Mouse (Mus musculus) thymus, adult 2 months (tissue): ENCODE results near the gene Zmat5.

Source experiments
- CTCF ChIP-seq: fragments of 200-500 bp; IDR thresholded peaks from 2 replicates; pipeline ENCODE4 v1.5.1; 2012; ENCODE audit warnings: mild to moderate bottlenecking, control low read depth, low read length, moderate library complexity, borderline replicate concordance; ENCODE audit not compliant: control insufficient read depth, poor library complexity, insufficient read depth; ENCODE audit errors: extremely low read depth
- POLR2A ChIP-seq: fragments of 200-500 bp; IDR thresholded peaks from 2 replicates; pipeline ENCODE4 v1.6.1; 2012; ENCODE audit warnings: mild to moderate bottlenecking, low read length, control low read depth, moderate library complexity; ENCODE audit not compliant: control insufficient read depth, poor library complexity, insufficient read depth; ENCODE audit errors: extremely low read depth

DNA sequence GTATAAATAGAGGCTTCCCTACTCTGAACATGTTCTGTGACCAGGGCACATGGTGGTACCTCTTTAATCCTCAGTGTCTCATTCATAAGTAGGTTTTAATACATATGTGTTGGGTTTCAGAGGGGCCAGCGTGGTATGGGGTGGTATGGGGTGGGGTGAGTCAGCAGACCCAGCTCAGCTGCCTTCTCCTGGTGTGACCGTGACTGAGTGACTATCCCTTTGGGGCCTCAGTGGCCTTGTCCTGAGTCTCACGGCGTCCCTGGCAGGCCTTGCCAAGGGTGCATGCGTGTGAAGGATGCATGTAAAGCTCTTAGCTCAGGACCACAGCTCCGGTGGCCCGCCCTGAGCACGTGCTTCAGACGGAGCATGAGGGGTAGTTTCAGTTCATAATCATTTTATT lies 15.5 kb downstream of the Zmat5 start:
- TF ChIP-seq CTCF (no peak), POLR2A (no peak)
